Mouse (Mus musculus): ENCODE measurements around the gene Psmd9.

Gene Psmd9

GRCm38 (mm10) chr5:123296972-123297754, 128.0 kb downstream of the Psmd9 start:
- DNase-seq (ENCODE audit: low read depth, low spot score): no peak

GRCm38 (mm10) chr5:123297830-123298229, 128.6 kb downstream of the Psmd9 start:
- DNase-seq (ENCODE audit: low read depth, low spot score): no peak

GRCm38 (mm10) chr5:123298526-123298925, 129.3 kb downstream of the Psmd9 start:
- DNase-seq (ENCODE audit: low read depth, low spot score): no peak
